In genomic region chr9:56152482-56153007, GRCm38 (mm10) we compare ENCODE assay signal across 12 mouse cellular contexts. TPM values are rescaled to one million over a fixed set of nuclear protein-coding genes. Genes with fewer than 3 reads are reported as not detected.
A peak's percentile ranks its signal among the peaks of the same experiment; 100 is the strongest.
DNase-seq lines count a peak whose midpoint lies in the region; ATAC-seq and TF ChIP-seq lines count a peak whose summit lies in the region.
"Had no signal": no experiment of that assay in that cellular context is flagged by ENCODE, and none has a peak within 500 bp of the region (broad histone marks: within the 10 kb centered on the region; RNA-seq: fewer than 3 reads in every experiment).

No protein-coding gene starts in this region.

- 68% methylated on average over 4 of the region's 4 CpGs for WGBS in heart, embryonic 14.5 days
- WGBS in limb, embryonic 14.5 days, result 74% methylated on average over 4 of the region's 4 CpGs
- WGBS in limb, embryonic 10.5 days, result 90% methylated on average over 4 of the region's 4 CpGs
- WGBS in embryonic facial prominence, embryonic 13.5 days, result 70% methylated on average over 4 of the region's 4 CpGs
- 30% methylated on average over 4 of the region's 4 CpGs for WGBS in olfactory bulb, adult 2 months

- H3K27ac ChIP-seq in heart, embryonic 14.5 days (replicated peaks in 1 of 2; ENCODE audit: control insufficient read depth in 1 of 2, insufficient read depth in 1 of 2, low read depth in 2 of 2, low read length in 2 of 2), result peak overlapping the region; percentile 68 to 87
- 0 out of 2 replicates have a peak overlapping the region, but pooled peaks have one; percentile 26 for H3K27ac ChIP-seq in limb, embryonic 14.5 days (replicated peaks; ENCODE audit: low read depth, low read length)
- no peak overlapping the region for H3K27ac ChIP-seq in limb, embryonic 10.5 days
- H3K27ac ChIP-seq in embryonic facial prominence, embryonic 13.5 days, result peak overlapping the region; percentile 48
- H3K27ac ChIP-seq in olfactory bulb, adult 2 months (ENCODE audit: insufficient read depth, low read depth, low read length), result peak overlapping the region; percentile 41; the same call in 1 of the 2 replicates

- H3K4me1 ChIP-seq in heart, embryonic 14.5 days (ENCODE audit: control insufficient read depth in 2 of 2, insufficient read depth in 2 of 2, low read length in 2 of 2), result peaks cover 10 to 42% of the 10 kb centered on the region in 2 experiments
- peaks cover 8% of the 10 kb centered on the region; the same call in 1 of the 2 replicates for H3K4me1 ChIP-seq in limb, embryonic 14.5 days (ENCODE audit: control insufficient read depth, insufficient read depth, low read length)
- peaks cover 8% of the 10 kb centered on the region; the same call in 1 of the 2 replicates for H3K4me1 ChIP-seq in limb, embryonic 10.5 days
- peaks cover 22% of the 10 kb centered on the region for H3K4me1 ChIP-seq in embryonic facial prominence, embryonic 13.5 days
- peaks cover 6% of the 10 kb centered on the region; the same call in 1 of the 2 replicates for H3K4me1 ChIP-seq in olfactory bulb, adult 2 months (ENCODE audit: control insufficient read depth, insufficient read depth, low read length)

- no peak for ATAC-seq in heart, embryonic 14.5 days (ENCODE audit: insufficient number of reproducible peaks, insufficient read depth, low FRiP score, low read depth)
- no peak for ATAC-seq in limb, embryonic 14.5 days (ENCODE audit: low FRiP score, low read depth)
- ATAC-seq in embryonic facial prominence, embryonic 13.5 days (ENCODE audit: insufficient number of reproducible peaks, insufficient read depth, low FRiP score, low TSS enrichment, low read depth), result no peak

- TF ChIP-seq CTCF in olfactory bulb, adult 2 months (IDR thresholded peaks at IDR 0.05; ENCODE audit: insufficient read depth, low read depth, low read length), result no peak

- DNase-seq in heart, adult 11 months, result no peak
- no peak for DNase-seq in limb, embryonic 14.5 days (ENCODE audit: low spot score)
- no peak for DNase-seq in limb, embryonic 10.5 days (ENCODE audit: low spot score)
- no peak for DNase-seq in adrenal gland, adult 8-10 months
- no peak for DNase-seq in adrenal gland, postnatal 10 days
- DNase-seq: cerebellum, postnatal 36 days; right cerebral cortex, postnatal 25 days had no signal

- peak overlapping the region; percentile 41 for H3K9ac ChIP-seq in heart, embryonic 14.5 days (ENCODE audit: low read length)
- H3K9ac ChIP-seq in limb, embryonic 14.5 days (ENCODE audit: low read depth, low read length, severe bottlenecking), result no peak overlapping the region
- H3K9ac ChIP-seq in embryonic facial prominence, embryonic 13.5 days, result no peak overlapping the region
- H3K9ac ChIP-seq: hindbrain, embryonic 13.5 days had no signal

- peak overlapping the region; percentile 21 for H3K4me2 ChIP-seq in heart, embryonic 14.5 days (ENCODE audit: low read length)
- H3K4me2 ChIP-seq in limb, embryonic 14.5 days (replicated peaks; ENCODE audit: low read depth, low read length, severe bottlenecking), result no peak overlapping the region
- no peak overlapping the region for H3K4me2 ChIP-seq in embryonic facial prominence, embryonic 13.5 days
- H3K4me2 ChIP-seq: hindbrain, embryonic 13.5 days had no signal

- H3K4me3 ChIP-seq in heart, embryonic 14.5 days (ENCODE audit: control insufficient read depth in 1 of 2, insufficient read depth in 1 of 2, low read depth in 1 of 2, low read length in 2 of 2), result no peak overlapping the region
- H3K4me3 ChIP-seq in limb, embryonic 14.5 days (replicated peaks; ENCODE audit: low read length), result no peak overlapping the region
- no peak overlapping the region for H3K4me3 ChIP-seq in limb, embryonic 10.5 days
- no peak overlapping the region for H3K4me3 ChIP-seq in embryonic facial prominence, embryonic 13.5 days
- no peak overlapping the region for H3K4me3 ChIP-seq in olfactory bulb, adult 2 months (ENCODE audit: insufficient read depth, low read depth, low read length)
- H3K4me3 ChIP-seq: hindbrain, embryonic 13.5 days; megakaryocyte, embryonic 14.5 days had no signal

- no peaks in the 10 kb centered on the region for H3K9me3 ChIP-seq in heart, embryonic 14.5 days (ENCODE audit: control insufficient read depth, low read length)
- H3K9me3 ChIP-seq in limb, embryonic 14.5 days (ENCODE audit: control insufficient read depth, low read length), result no peaks in the 10 kb centered on the region
- no peaks in the 10 kb centered on the region for H3K9me3 ChIP-seq in limb, embryonic 10.5 days (replicated peaks)
- H3K9me3 ChIP-seq in embryonic facial prominence, embryonic 13.5 days, result no peaks in the 10 kb centered on the region
- H3K9me3 ChIP-seq: hindbrain, embryonic 13.5 days had no signal

- TF ChIP-seq POLR2A in limb, embryonic 14.5 days (IDR thresholded peaks at IDR 0.05; ENCODE audit: borderline replicate concordance, extremely low read depth, insufficient read depth, insufficient read length), result no peak
- no peak for TF ChIP-seq POLR2A in olfactory bulb, adult 2 months (IDR thresholded peaks at IDR 0.05; ENCODE audit: insufficient read depth, low read depth, low read length)

- H3K36me3 ChIP-seq in heart, embryonic 14.5 days (ENCODE audit: control insufficient read depth, insufficient read depth, low read length), result peaks cover 5% of the 10 kb centered on the region
- H3K36me3 ChIP-seq in limb, embryonic 14.5 days (ENCODE audit: control insufficient read depth, insufficient read depth, low read length), result peaks cover 5% of the 10 kb centered on the region; the same call in 1 of the 2 replicates
- H3K36me3 ChIP-seq in limb, embryonic 10.5 days, result peaks cover 21% of the 10 kb centered on the region
- H3K36me3 ChIP-seq in embryonic facial prominence, embryonic 13.5 days, result peaks cover 5% of the 10 kb centered on the region; the same call in 1 of the 2 replicates

- H3K27me3 ChIP-seq in heart, embryonic 14.5 days (ENCODE audit: control insufficient read depth, insufficient read depth, low read length), result no peaks in the 10 kb centered on the region
- H3K27me3 ChIP-seq in limb, embryonic 14.5 days (ENCODE audit: control insufficient read depth, insufficient read depth, low read length), result no peaks in the 10 kb centered on the region
- H3K27me3 ChIP-seq in limb, embryonic 10.5 days (ENCODE audit: low read depth, poor library complexity, severe bottlenecking), result no peaks in the 10 kb centered on the region
- no peaks in the 10 kb centered on the region for H3K27me3 ChIP-seq in embryonic facial prominence, embryonic 13.5 days
- H3K27me3 ChIP-seq: hindbrain, embryonic 13.5 days; megakaryocyte, embryonic 14.5 days had no signal

RNA-seq across cellular contexts. Expression of gene Tspan3, which starts 12.7 kb away (rescaled TPM):
- polyA plus RNA-seq in heart, embryonic 14.5 days (2014; fragmentation: Nextera tagmentation; extraction: Ambion mirVana), result 469 and 487 TPM in 2 replicates
- 359 and 443 TPM in 2 replicates for polyA plus RNA-seq in limb, embryonic 14.5 days (2012; rRNA removed)
- 516 and 544 TPM in 2 replicates for polyA plus RNA-seq in limb, embryonic 14.5 days (2014; fragmentation: Nextera tagmentation; extraction: Ambion mirVana)
- 410 and 450 TPM in 2 replicates for polyA plus RNA-seq in limb, embryonic 10.5 days (2016; fragmentation: Nextera tagmentation; extraction: Ambion mirVana)
- 480 and 544 TPM in 2 replicates for polyA plus RNA-seq in embryonic facial prominence, embryonic 13.5 days (2015; fragmentation: Nextera tagmentation; extraction: Ambion mirVana)
- not detected in 2 replicates for polyA plus RNA-seq in olfactory bulb, adult 2 months (2012; ENCODE audit: insufficient read depth, insufficient read length, low replicate concordance, missing spikeins)
- total RNA-seq in adrenal gland, adult 8-10 months (2022), result 100 to 1,000 TPM; 114 to 151 (median 125) TPM
- 100 to 1,000 TPM; 126 to 152 TPM for total RNA-seq in adrenal gland, postnatal 10 days (2021)
